Mouse (Mus musculus): ENCODE results near the gene Nufip2. TPM values are rescaled to one million over a fixed set of nuclear protein-coding genes. Genes with fewer than 3 reads are reported as not detected.

Nufip2 gene
- polyA plus RNA-seq, 1 experiment from 2014 or later, result 3.9 TPM

GRCm38 (mm10) chr11:77783211-77783746 is 97.3 kb downstream of the Nufip2 start:
- H3K4me2 ChIP-seq (ENCODE audit: low read length), result peak overlapping the region; percentile 25; the same call in 1 of the 2 replicates
- TF ChIP-seq CTCF (IDR thresholded peaks at IDR 0.05; ENCODE audit: low read depth), result no peak
- H3K4me1 ChIP-seq (replicated peaks; ENCODE audit: insufficient read depth, low read length), result peaks cover 51% of the 10 kb centered on the region
- no peaks in the 10 kb centered on the region for H3K27me3 ChIP-seq (ENCODE audit: insufficient read depth, low read length)
- no peak overlapping the region for H3K4me3 ChIP-seq (replicated peaks; ENCODE audit: low read depth, low read length)
- H3K9ac ChIP-seq (ENCODE audit: low read depth, low read length), result 0 out of 2 replicates have a peak overlapping the region, but pooled peaks have one; percentile 20
- H3K9me3 ChIP-seq (replicated peaks; ENCODE audit: low read length), result no peaks in the 10 kb centered on the region
- DNase-seq (ENCODE audit: low spot score) (peak; percentile 62), ATAC-seq (replicated peaks; ENCODE audit: low FRiP score, low read depth) (peak; percentile 35; the same call in 1 of the 2 replicates)
- 61% methylated on average over 10 of the region's 10 CpGs for WGBS
- peak overlapping the region; percentile 95 for H3K27ac ChIP-seq
- peaks cover 1% of the 10 kb centered on the region; the same call in 1 of the 2 replicates for H3K36me3 ChIP-seq (ENCODE audit: insufficient read depth, low read length)

GRCm38 (mm10) chr11:77783747-77784646 is 98.0 kb downstream of the Nufip2 start:
- Histone ChIP-seq H3K9ac (ENCODE audit: low read depth, low read length) (0 out of 2 replicates have a peak overlapping the region, but pooled peaks have one; percentile 20), H3K4me2 (ENCODE audit: low read length) (peak overlapping the region; percentile 25), H3K4me1 (replicated peaks; ENCODE audit: insufficient read depth, low read length) (peaks cover 51% of the 10 kb centered on the region), H3K4me3 (replicated peaks; ENCODE audit: low read depth, low read length) (no peak overlapping the region), H3K27me3 (ENCODE audit: insufficient read depth, low read length) (no peaks in the 10 kb centered on the region), H3K9me3 (replicated peaks; ENCODE audit: low read length) (no peaks in the 10 kb centered on the region), H3K27ac (peak overlapping the region; percentile 95), H3K36me3 (ENCODE audit: insufficient read depth, low read length) (no peaks in the 10 kb centered on the region)
- TF ChIP-seq CTCF (IDR thresholded peaks at IDR 0.05; ENCODE audit: low read depth), result peak; percentile 61
- peak; percentile 19; the same call in 1 of the 2 replicates for ATAC-seq (replicated peaks; ENCODE audit: low FRiP score, low read depth)
- no peak for DNase-seq (ENCODE audit: low spot score)
- WGBS, result 44% methylated on average over 18 of the region's 18 CpGs

GRCm38 (mm10) chr11:77784894-77785293 is 98.9 kb downstream of the Nufip2 start:
- no peak overlapping the region for H3K4me2 ChIP-seq (ENCODE audit: low read length)
- H3K9ac ChIP-seq (ENCODE audit: low read depth, low read length), result no peak overlapping the region
- no peak for TF ChIP-seq CTCF (IDR thresholded peaks at IDR 0.05; ENCODE audit: low read depth)

GRCm38 (mm10) chr11:77785396-77785767 is 99.4 kb downstream of the Nufip2 start:
- Histone ChIP-seq H3K36me3 (ENCODE audit: insufficient read depth, low read length) (no peaks in the 10 kb centered on the region), H3K4me1 (replicated peaks; ENCODE audit: insufficient read depth, low read length) (peaks cover 54% of the 10 kb centered on the region), H3K9me3 (replicated peaks; ENCODE audit: low read length) (no peaks in the 10 kb centered on the region), H3K9ac (ENCODE audit: low read depth, low read length) (no peak overlapping the region), H3K27me3 (ENCODE audit: insufficient read depth, low read length) (no peaks in the 10 kb centered on the region), H3K4me3 (replicated peaks; ENCODE audit: low read depth, low read length) (no peak overlapping the region), H3K27ac (peak overlapping the region; percentile 95), H3K4me2 (ENCODE audit: low read length) (0 out of 2 replicates have a peak overlapping the region, but pooled peaks have one; percentile 13)
- TF ChIP-seq CTCF (IDR thresholded peaks at IDR 0.05; ENCODE audit: low read depth), result no peak
- ATAC-seq (replicated peaks; ENCODE audit: low FRiP score, low read depth) (peak; percentile 26; the same call in 1 of the 2 replicates), DNase-seq (ENCODE audit: low spot score) (peak; percentile 72)
- 7% methylated on average over 5 of the region's 5 CpGs for WGBS

More at GRCm38 (mm10) chr11:77784894-77785293, 98.9 kb downstream of the Nufip2 start:
- ATAC-seq (replicated peaks; ENCODE audit: low FRiP score, low read depth) (no peak), DNase-seq (ENCODE audit: low spot score) (no peak)
- H3K4me1 ChIP-seq (replicated peaks; ENCODE audit: insufficient read depth, low read length), result peaks cover 51% of the 10 kb centered on the region
- peak overlapping the region; percentile 95 for H3K27ac ChIP-seq
- H3K27me3 ChIP-seq (ENCODE audit: insufficient read depth, low read length), result no peaks in the 10 kb centered on the region
- 73% methylated on average over 9 of the region's 9 CpGs for WGBS
- no peak overlapping the region for H3K4me3 ChIP-seq (replicated peaks; ENCODE audit: low read depth, low read length)
- H3K36me3 ChIP-seq (ENCODE audit: insufficient read depth, low read length), result no peaks in the 10 kb centered on the region
- H3K9me3 ChIP-seq (replicated peaks; ENCODE audit: low read length), result no peaks in the 10 kb centered on the region

- WGBS, result 38% methylated on average over 7 of the region's 7 CpGs
- DNase-seq (ENCODE audit: low spot score) (peak; percentile 70), ATAC-seq (replicated peaks; ENCODE audit: low FRiP score, low read depth) (peak; percentile 86)
- H3K27ac ChIP-seq, result peak overlapping the region; percentile 95
- TF ChIP-seq CTCF (IDR thresholded peaks at IDR 0.05; ENCODE audit: low read depth), result no peak
- peaks cover 60% of the 10 kb centered on the region for H3K4me1 ChIP-seq (replicated peaks; ENCODE audit: insufficient read depth, low read length)
- H3K27me3 ChIP-seq (ENCODE audit: insufficient read depth, low read length), result no peaks in the 10 kb centered on the region
- no peak overlapping the region for H3K4me3 ChIP-seq (replicated peaks; ENCODE audit: low read depth, low read length)
- H3K36me3 ChIP-seq (ENCODE audit: insufficient read depth, low read length), result no peaks in the 10 kb centered on the region
- H3K9me3 ChIP-seq (replicated peaks; ENCODE audit: low read length), result no peaks in the 10 kb centered on the region
- no peak overlapping the region for H3K4me2 ChIP-seq (ENCODE audit: low read length)
- H3K9ac ChIP-seq (ENCODE audit: low read depth, low read length), result 0 out of 2 replicates have a peak overlapping the region, but pooled peaks have one; percentile 40
These were observed 100.0 kb downstream of the Nufip2 start for GRCm38 (mm10) chr11:77785768-77786561.

All from kidney, postnatal 0 days (tissue).